Mouse (Mus musculus) layer of hippocampus, adult 18-20 months (tissue): ENCODE results near the gene Cd8b1. TPM values are rescaled to one million over a fixed set of nuclear protein-coding genes. Genes with fewer than 3 reads are reported as not detected.

Source experiments
- total RNA-seq, 2 experiments: library from RNA; stranded (reverse); gene quantifications; 2 replicates each; pipeline ENCODE4 v1.2.3; 2021

Gene Cd8b1
- total RNA-seq, 2 experiments from 2014 or later, result not detected

Other genes with a start within 250 kb of the Cd8b1 start
- gene Thnsl2, start 178.3 kb upstream of the Cd8b1 start, total RNA-seq, result 1 to 10 TPM; 4.1 to 4.9 TPM
- gene Fabp1, start 123.0 kb upstream of the Cd8b1 start, total RNA-seq, result not detected
- gene Krcc1, start 51.1 kb upstream of the Cd8b1 start, total RNA-seq, result 10 to 100 TPM; 16.2 to 17.3 TPM
- under 1 TPM; 0.58 to 0.94 TPM for gene Smyd1, start 555 bp upstream of the Cd8b1 start, total RNA-seq
- not detected for gene Cd8a, start 50.6 kb downstream of the Cd8b1 start, total RNA-seq
- 10 to 100 TPM; 87.7 to 92.0 TPM for gene Rmnd5a, start 117.8 kb downstream of the Cd8b1 start, total RNA-seq
- gene Rnf103, start 171.1 kb downstream of the Cd8b1 start, total RNA-seq, result 10 to 100 TPM; 45.0 to 46.6 TPM
- gene Chmp3, start 221.0 kb downstream of the Cd8b1 start, total RNA-seq, result 100 to 1,000 TPM in 1 of 2 experiments, 10 to 100 TPM in 1; 98.6 to 103 TPM